Mouse (Mus musculus) limb, embryonic 13.5 days (tissue): ENCODE data around the gene Card6. TPM values are rescaled to one million over a fixed set of nuclear protein-coding genes. Genes with fewer than 3 reads are reported as not detected.

Source experiments
- ATAC-seq: fragments of 200-750 bp; cut with Nextera tagmentation; 2 replicates; pipeline ENCODE4 v1.8.0; 2017; ENCODE audit warnings: low read depth, moderate number of reproducible peaks, moderate TSS enrichment; ENCODE audit not compliant: low FRiP score
- H3K27ac ChIP-seq: fragments of 300-500 bp; sonication (generic); 2 replicates; pipeline ENCODE4 v1.5.1; 2015; ENCODE audit warnings: inconsistent platforms, mild to moderate bottlenecking, moderate library complexity
- H3K27me3 ChIP-seq: fragments of 300-500 bp; sonication (generic); 2 replicates; pipeline ENCODE4 v1.6.1; 2015; ENCODE audit warnings: mild to moderate bottlenecking, inconsistent platforms
- H3K36me3 ChIP-seq: fragments of 300-500 bp; sonication (generic); 2 replicates; pipeline ENCODE4 v1.6.1; 2015; ENCODE audit warnings: inconsistent platforms, mild to moderate bottlenecking, moderate library complexity
- H3K4me1 ChIP-seq: fragments of 300-500 bp; sonication (generic); 2 replicates; pipeline ENCODE4 v1.6.1; 2015; ENCODE audit warnings: inconsistent platforms
- H3K4me2 ChIP-seq: fragments of 300-500 bp; sonication (generic); replicated peaks from 2 replicates; pipeline ENCODE4 v1.6.1; 2015; ENCODE audit warnings: inconsistent platforms, mild to moderate bottlenecking, moderate library complexity
- H3K4me3 ChIP-seq: fragments of 300-500 bp; sonication (generic); 2 replicates; pipeline ENCODE4 v1.5.1; 2015; ENCODE audit warnings: moderate library complexity, mild to moderate bottlenecking, inconsistent platforms
- H3K9ac ChIP-seq: fragments of 300-500 bp; sonication (generic); 2 replicates; pipeline ENCODE4 v1.6.1; 2015; ENCODE audit warnings: mild to moderate bottlenecking, inconsistent platforms
- H3K9me3 ChIP-seq: fragments of 300-500 bp; sonication (generic); 2 replicates; pipeline ENCODE4 v1.6.1; 2016; ENCODE audit warnings: inconsistent platforms
- WGBS: fragments of 180-500 bp; shearing (Covaris S2); methylation state at CpG from one replicate; pipeline ENCODE4 v1.1.7; 2015; 5-methylcytosine and 5-hydroxymethylcytosine counted together
- polyA plus RNA-seq: library from polyadenylated mRNA; unstranded; fragments of >200 nt; fragmentation: Nextera tagmentation; extraction: Ambion mirVana; gene quantifications from 2 replicates; pipeline ENCODE4 v1.2.1, GENCODE M21; 2015

The Card6 gene
- polyA plus RNA-seq = 0.57 and 0.64 TPM in 2 replicates

DNA sequence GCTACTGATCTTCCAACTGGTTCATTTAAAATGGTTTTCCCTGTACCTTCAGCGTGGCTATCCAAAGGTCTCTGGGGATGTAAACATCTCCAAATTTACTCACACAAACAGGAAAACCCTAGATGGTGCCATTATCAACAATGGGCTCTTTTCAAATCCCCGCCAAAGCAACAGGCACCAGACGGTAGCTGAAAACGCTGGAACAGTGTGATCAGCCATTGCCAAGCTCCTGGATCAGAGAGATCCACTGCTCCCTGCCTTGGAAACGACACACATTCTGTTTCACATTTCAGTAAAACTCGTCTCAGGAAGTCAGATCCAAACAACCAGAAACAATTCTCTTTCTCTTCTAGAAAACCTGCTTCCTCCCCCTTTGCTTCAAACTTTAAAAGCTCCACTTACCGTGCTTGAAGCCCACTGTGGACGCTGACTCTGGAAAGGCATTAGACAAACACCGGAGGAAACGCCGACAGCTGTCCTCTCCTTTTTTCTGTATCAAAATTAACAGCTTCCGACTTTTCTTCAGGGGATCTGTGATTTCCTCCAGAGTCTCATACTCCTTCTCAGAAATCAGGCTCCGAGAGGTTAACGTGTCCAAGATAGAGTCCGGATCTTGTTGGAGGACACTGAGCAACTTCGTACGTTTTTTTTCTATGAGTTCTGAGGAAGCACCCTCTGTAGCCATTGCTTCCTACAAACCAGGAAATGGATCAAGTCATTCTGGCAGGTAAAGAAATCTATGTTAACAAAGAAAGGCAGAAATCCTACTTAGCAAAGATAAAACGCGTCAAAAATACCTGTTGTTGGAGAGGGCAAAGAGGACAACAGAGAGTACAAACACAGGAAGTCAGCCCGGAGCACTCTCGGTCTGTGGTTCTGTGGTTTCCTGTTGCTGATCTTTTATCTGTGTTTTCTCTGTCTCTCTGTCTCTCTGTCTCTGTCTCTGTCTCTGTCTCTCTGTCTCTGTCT lies at the start of gene Card6:
Card6 (minus strand) TSS at position 854 of the 969 bp plus-strand sequence.
- Histone ChIP-seq H3K27me3 (no peaks in the 10 kb centered on the region), H3K27ac (no peak within 1 kb of the TSS; the same call in 1 of the 2 replicates), H3K9me3 (no peaks in the 10 kb centered on the region), H3K9ac (no peak within 1 kb of the TSS), H3K4me3 (no peak within 1 kb of the TSS), H3K4me2 (0 out of 2 replicates have a peak within 1 kb of the TSS, but pooled peaks have one; percentile 15), H3K36me3 (no peaks in the 10 kb centered on the region), H3K4me1 (no peaks in the 10 kb centered on the region)
- no peak for ATAC-seq
- 68% methylated on average over 21 of the region's 21 CpGs for WGBS

DNA sequence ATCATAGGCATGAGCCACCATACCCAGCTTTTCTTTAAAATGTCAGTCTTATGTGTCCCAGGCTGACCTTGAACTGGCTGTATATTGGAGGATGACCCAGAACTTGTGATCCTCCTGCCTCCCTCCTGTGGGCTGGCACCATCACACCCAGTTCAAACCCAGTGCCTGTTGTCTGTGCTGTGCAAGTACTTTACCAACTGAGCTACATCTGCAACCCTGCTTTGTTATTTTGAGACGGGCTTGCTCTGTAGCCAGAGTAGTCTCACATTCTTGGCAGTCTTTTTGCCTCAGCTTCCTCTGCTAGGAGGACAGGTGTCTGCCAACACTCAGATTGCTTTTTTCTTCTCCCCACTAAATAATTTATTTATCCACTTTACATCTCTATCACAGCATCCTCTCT lies 49.0 kb upstream of the Card6 start:
- Histone ChIP-seq H3K4me3 (no peak overlapping the region), H3K27me3 (no peaks in the 10 kb centered on the region), H3K9me3 (no peaks in the 10 kb centered on the region), H3K27ac (no peak overlapping the region), H3K36me3 (peaks cover 16% of the 10 kb centered on the region), H3K4me2 (no peak overlapping the region), H3K9ac (no peak overlapping the region), H3K4me1 (peaks cover 13% of the 10 kb centered on the region)
- WGBS = 77% methylated on average over 1 of the region's 1 CpGs
- no peak for ATAC-seq

DNA sequence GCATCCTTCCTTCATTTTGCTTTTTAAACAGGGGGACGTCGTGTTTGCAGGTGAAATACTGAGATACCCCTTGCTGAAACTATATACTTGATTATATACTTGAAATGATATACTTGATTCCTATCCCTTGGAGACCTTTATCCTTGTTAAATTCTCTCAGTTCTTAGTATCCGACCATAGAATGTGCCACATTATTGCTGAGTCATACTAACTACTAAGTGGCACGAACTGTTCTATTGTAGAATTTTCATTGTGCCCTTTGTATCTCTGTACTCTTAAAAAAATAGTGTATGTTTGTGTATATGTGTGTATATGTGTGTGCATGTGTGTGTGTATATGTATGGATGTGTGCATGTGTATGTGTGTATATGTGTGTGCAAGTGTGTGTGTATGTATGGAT lies 48.0 kb upstream of the Card6 start:
- ATAC-seq = no peak
- WGBS = 89% methylated on average over 4 of the region's 4 CpGs
- no peak overlapping the region for H3K9ac ChIP-seq
- no peaks in the 10 kb centered on the region for H3K27me3 ChIP-seq
- H3K27ac ChIP-seq = no peak overlapping the region
- peaks cover 9% of the 10 kb centered on the region for H3K36me3 ChIP-seq
- no peak overlapping the region for H3K4me2 ChIP-seq
- peaks cover 13% of the 10 kb centered on the region for H3K4me1 ChIP-seq
- H3K4me3 ChIP-seq = no peak overlapping the region
- H3K9me3 ChIP-seq = no peaks in the 10 kb centered on the region

DNA sequence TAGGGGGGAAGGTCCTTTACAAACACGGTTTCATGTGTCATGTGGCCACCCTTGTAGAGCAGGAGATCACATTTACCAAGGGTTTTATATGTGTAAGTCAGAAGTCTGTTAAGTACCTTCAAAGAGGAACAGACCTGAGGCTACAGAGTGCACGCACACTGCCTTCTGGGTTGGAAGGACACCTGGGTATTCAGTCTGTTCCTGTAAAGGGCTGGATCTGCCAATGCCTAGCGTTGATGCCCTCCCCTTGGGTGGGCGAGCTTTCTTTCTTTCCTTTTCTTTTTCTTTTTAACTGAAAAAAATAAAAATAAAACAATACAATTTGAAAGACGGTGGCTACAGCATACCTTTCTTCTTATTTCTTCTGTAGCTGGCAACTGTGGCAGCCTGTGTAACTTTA lies 46.8 kb upstream of the Card6 start:
- Histone ChIP-seq H3K27ac (no peak overlapping the region), H3K9ac (no peak overlapping the region), H3K27me3 (no peaks in the 10 kb centered on the region), H3K4me3 (no peak overlapping the region), H3K9me3 (no peaks in the 10 kb centered on the region), H3K36me3 (peaks cover 1% of the 10 kb centered on the region; the same call in 1 of the 2 replicates), H3K4me1 (peaks cover 15% of the 10 kb centered on the region), H3K4me2 (no peak overlapping the region)
- WGBS = 55% methylated on average over 5 of the region's 5 CpGs
- ATAC-seq = no peak

DNA sequence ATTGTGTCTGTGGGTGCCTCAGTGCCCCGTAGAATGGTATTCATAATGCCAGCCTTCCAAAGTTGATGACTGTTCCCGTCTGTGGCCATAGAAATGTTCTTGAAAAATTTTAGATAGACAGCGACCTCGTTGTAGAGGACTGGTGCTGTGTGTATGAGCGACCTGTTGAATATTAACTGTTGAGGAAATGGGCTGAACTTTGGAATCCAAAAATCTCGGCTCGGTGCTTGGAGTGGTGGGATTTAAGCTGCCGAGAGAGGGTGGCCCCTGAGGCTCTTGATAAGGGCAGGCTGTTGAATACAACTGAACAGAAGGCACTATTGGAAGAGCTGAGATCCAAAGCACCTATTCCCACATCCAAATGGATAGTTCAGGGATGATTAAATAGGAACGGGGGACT lies 46.3 kb upstream of the Card6 start:
- 84% methylated on average over 9 of the region's 9 CpGs for WGBS
- no peaks in the 10 kb centered on the region for H3K9me3 ChIP-seq
- H3K4me3 ChIP-seq = no peak overlapping the region
- no peak overlapping the region for H3K4me2 ChIP-seq
- H3K9ac ChIP-seq = no peak overlapping the region
- no peaks in the 10 kb centered on the region for H3K36me3 ChIP-seq
- no peak for ATAC-seq
- H3K27ac ChIP-seq = no peak overlapping the region
- H3K4me1 ChIP-seq = peaks cover 18% of the 10 kb centered on the region
- no peaks in the 10 kb centered on the region for H3K27me3 ChIP-seq

DNA sequence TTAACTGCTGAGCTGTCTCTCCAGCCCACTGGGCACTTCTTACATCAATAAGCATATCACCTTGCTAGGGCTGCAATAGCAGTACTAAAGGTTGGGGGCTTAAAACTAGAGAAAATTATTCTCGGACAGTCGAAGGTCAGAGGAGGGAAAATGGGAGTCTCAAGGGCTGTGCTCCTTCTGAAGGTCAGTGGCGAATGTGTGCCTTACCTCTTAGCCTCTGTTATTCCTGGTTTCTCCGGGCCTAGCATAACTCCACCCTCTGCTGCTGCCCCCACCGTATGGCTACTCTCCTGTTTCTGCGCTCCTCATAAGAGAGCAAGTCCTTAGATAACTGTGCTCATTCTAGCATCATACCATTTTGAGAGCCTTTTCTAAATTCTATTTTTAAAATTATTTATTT lies 43.8 kb upstream of the Card6 start:
- ATAC-seq = no peak

DNA sequence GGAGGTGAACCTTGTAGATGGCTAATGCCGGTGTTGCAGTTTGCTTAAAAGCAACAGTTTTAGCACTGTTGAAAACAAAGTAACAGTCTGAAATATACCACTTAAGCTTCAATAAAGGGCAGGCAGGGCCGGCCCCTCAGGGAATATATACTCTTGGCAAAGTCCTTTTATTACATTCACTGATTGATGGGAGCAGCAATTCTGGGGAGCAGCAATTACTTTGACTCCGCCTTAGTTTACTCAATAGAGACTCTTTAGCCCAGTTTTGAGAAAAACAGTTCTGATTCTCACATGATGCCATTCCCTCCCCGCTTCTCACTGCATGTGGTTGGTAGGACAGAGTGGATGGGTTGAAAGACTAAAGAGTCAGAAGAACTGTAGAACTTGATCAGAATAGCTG lies 40.8 kb upstream of the Card6 start:
- H3K27ac ChIP-seq = peak overlapping the region; percentile 12; the same call in 1 of the 2 replicates
- no peak for ATAC-seq
- WGBS = 30% methylated on average over 4 of the region's 4 CpGs
- no peaks in the 10 kb centered on the region; the same call in 1 of the 2 replicates for H3K36me3 ChIP-seq
- no peak overlapping the region for H3K9ac ChIP-seq
- no peak overlapping the region for H3K4me3 ChIP-seq
- no peaks in the 10 kb centered on the region for H3K9me3 ChIP-seq
- H3K4me2 ChIP-seq = peak overlapping the region; percentile 46
- H3K27me3 ChIP-seq = no peaks in the 10 kb centered on the region
- peaks cover 38% of the 10 kb centered on the region for H3K4me1 ChIP-seq

More for the DNA sequence above, 43.8 kb upstream of the Card6 start:
- no peaks in the 10 kb centered on the region for H3K36me3 ChIP-seq
- no peak overlapping the region for H3K27ac ChIP-seq
- H3K27me3 ChIP-seq = no peaks in the 10 kb centered on the region
- H3K4me1 ChIP-seq = peaks cover 38% of the 10 kb centered on the region
- no peak overlapping the region for H3K9ac ChIP-seq
- no peaks in the 10 kb centered on the region for H3K9me3 ChIP-seq
- no peak overlapping the region for H3K4me2 ChIP-seq
- no peak overlapping the region for H3K4me3 ChIP-seq
- WGBS = 93% methylated on average over 6 of the region's 6 CpGs

DNA sequence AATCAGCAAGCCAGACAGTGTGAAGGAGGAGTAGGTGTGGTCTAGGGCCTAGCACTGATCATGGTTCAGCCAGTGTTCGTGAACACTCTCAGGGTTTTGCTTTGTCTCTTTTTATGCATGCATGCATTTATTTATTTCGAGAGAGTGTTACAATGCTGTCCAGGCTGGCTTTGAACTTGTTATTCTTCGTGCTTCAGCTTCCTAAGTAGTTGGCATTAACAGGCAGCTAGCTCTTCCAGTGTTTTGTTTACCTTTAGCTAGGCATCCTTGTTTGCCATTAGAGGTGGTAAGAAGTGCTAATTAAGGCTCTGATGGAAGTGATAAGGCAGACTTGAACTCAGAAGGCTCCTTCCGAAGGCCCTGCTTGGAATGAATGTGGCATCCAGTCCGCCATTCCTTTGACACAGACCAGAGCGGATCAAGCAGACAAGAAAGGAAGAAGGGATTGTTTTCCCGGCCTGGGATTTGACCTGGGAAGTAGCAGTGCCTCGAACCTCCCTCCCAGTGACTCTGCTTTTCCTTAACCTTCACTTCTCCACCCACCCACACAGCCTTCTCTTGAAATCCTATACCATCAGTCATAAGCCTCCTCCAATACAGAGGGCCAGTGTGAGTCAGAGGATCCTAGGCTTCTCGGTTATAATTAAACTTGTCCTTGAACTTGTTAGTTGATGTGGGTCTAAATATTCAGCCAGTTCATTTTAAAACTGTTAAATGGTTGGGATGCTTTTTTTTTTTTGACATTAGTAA lies 37.0 kb upstream of the Card6 start:
- no peaks in the 10 kb centered on the region for H3K9me3 ChIP-seq
- peak overlapping the region; percentile 85 for H3K4me3 ChIP-seq
- ATAC-seq = no peak

DNA sequence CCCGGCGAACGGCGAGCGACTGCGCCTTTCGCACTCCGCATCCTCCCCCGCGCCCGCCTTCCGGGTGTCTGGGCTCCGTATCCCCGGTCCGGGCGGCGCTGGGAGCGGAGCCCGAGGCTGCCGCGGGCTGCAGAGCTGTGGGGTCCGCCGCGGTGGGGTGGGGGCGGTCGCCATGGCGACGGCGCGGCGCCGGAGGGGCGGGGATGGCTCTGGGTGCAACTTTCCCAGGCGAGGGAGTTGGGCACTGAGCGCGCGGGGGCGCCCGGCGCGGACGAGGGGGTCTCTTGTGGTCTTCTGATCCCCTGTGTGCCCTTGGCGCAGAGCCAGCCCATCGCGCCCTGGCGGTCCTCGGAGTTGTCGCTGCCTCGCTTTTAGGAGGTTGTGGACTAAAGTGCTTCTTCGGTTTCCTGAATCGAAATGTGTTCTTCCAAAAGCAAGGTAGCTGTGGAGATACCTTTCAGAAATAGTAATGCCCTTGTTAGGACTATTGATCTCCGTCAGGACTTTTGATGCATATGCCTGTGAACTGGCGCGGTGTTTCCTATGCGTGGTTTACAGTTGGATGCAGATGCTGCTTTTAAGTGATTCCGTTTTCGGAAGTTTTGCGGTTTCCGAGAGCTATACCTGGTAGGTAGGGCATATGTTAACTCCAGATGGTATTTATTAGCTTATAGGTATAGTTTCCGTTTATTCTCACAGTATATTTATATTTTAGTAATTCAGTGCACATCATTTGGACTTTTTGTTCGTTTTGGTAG lies 35.9 kb upstream of the Card6 start:
- Histone ChIP-seq H3K9me3 (no peaks in the 10 kb centered on the region), H3K4me3 (peak overlapping the region; percentile 85), H3K36me3 (no peaks in the 10 kb centered on the region; the same call in 1 of the 2 replicates), H3K27ac (peak overlapping the region; percentile 85), H3K9ac (peak overlapping the region; percentile 89), H3K4me2 (peak overlapping the region; percentile 76), H3K4me1 (peaks cover 28% of the 10 kb centered on the region), H3K27me3 (no peaks in the 10 kb centered on the region)
- WGBS = 1% methylated on average over 53 of the region's 61 CpGs
- ATAC-seq = peak; percentile 90

More for the DNA sequence above, 37.0 kb upstream of the Card6 start:
- WGBS = 37% methylated on average over 9 of the region's 9 CpGs
- peak overlapping the region; percentile 76 for H3K4me2 ChIP-seq
- H3K4me1 ChIP-seq = peaks cover 37% of the 10 kb centered on the region
- no peaks in the 10 kb centered on the region; the same call in 1 of the 2 replicates for H3K36me3 ChIP-seq
- H3K27ac ChIP-seq = no peak overlapping the region
- H3K27me3 ChIP-seq = no peaks in the 10 kb centered on the region
- H3K9ac ChIP-seq = peak overlapping the region; percentile 89

DNA sequence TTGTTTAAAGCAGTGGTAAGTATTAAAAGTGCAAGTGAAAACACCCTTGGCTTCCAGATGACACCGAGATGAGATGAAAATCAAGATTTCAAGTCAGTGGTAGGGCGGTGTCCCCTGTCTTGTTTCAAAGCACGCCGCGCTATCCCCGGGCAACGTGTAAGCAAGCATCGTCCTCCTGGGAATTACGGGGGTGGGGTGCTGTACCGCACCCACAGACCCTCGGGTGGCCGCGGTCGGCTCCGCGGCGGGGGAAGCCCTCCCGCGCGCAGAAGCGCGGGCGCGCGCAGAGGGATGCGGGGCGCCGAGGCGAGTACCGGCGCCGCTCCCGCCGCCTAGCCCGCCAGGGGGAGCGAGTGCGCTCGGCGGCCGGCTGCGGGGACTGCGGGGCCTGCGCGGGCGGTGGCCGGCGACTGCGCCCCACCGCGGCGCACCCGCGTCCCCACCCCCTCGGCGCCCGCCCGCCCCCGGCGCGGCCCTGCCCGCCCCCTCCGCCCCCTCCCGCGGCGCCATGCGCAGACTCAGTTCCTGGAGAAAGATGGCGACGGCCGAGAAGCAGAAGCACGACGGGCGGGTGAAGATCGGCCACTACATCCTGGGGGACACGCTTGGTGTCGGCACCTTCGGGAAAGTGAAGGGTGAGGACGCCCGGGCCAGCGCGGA lies 35.2 kb upstream of the Card6 start, which contains the start of gene Prkaa1:
Prkaa1 (plus strand) TSS at position 501 of the 660 bp plus-strand sequence.
- Histone ChIP-seq H3K4me3 (peak within 1 kb of the TSS; percentile 85), H3K36me3 (no peaks in the 10 kb centered on the region; the same call in 1 of the 2 replicates), H3K4me2 (peak within 1 kb of the TSS; percentile 76), H3K27me3 (no peaks in the 10 kb centered on the region), H3K9me3 (no peaks in the 10 kb centered on the region), H3K9ac (peak within 1 kb of the TSS; percentile 89), H3K4me1 (peaks cover 21% of the 10 kb centered on the region), H3K27ac (peak within 1 kb of the TSS; percentile 85)
- under 1% methylated on average over 51 of the region's 80 CpGs for WGBS
- ATAC-seq = peak; percentile 92

DNA sequence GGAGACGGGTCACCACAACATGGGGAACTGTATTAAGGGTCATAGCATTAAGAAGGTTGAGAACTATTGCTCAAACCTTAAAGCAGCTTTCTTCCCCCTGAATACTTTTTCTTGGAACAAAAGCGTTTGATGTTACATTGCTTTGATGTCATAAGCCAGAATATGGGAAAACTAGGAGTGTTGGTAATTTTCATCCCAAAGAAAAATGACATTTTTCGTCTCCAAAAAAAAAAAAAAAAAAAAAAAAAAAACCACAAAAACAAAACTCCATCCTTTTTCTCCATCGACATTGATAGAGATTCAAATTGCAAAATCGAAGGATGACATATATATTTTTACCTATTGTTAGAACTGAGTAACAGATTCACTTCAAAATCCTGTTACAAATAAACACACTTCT lies 34.4 kb upstream of the Card6 start:
- H3K9me3 ChIP-seq = no peaks in the 10 kb centered on the region
- WGBS = 70% methylated on average over 5 of the region's 5 CpGs
- H3K9ac ChIP-seq = no peak overlapping the region
- no peak overlapping the region for H3K4me2 ChIP-seq
- no peaks in the 10 kb centered on the region; the same call in 1 of the 2 replicates for H3K36me3 ChIP-seq
- ATAC-seq = no peak
- peaks cover 19% of the 10 kb centered on the region for H3K4me1 ChIP-seq
- H3K27me3 ChIP-seq = no peaks in the 10 kb centered on the region
- H3K4me3 ChIP-seq = no peak overlapping the region
- H3K27ac ChIP-seq = no peak overlapping the region
